In the genomic region with DNA sequence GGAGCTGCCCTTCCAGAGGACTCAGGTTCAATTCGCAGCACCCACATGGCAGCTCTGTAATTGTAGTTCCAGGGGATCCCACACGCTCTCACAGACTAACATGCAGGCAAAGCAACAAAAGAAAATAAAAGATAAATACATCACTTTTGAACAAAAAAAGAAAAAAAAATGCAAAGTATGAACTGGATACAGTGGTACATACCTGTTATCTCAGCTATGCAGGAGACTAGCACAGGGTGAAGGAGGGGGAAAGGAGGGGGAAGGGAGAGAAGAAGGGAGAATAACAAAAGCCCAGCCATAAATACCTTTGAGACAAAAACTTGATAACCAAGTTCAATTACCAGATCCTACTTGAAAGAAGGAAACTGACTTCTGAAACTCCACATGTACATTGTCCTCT, we compare ENCODE assay signal across 26 mouse cellular contexts. TPM values are rescaled to one million over a fixed set of nuclear protein-coding genes. Genes with fewer than 3 reads are reported as not detected.
DNase-seq lines count a peak whose midpoint lies in the region; ATAC-seq lines count a peak whose summit lies in the region.
"Had no signal": no experiment of that assay in that cellular context is flagged by ENCODE, and none has a peak within 500 bp of the region (broad histone marks: within the 10 kb centered on the region; RNA-seq: fewer than 3 reads in every experiment).

No protein-coding gene starts in this region.

- no peak overlapping the region for H3K4me3 ChIP-seq in intestine, embryonic 16.5 days (ENCODE audit: low read length)
- H3K4me3 ChIP-seq: embryonic facial prominence, embryonic 13.5 days; embryonic facial prominence, embryonic 15.5 days; erythroblast, embryonic 14.5 days; forebrain, embryonic 10.5 days; forebrain, embryonic 12.5 days had no signal

- no peak overlapping the region for H3K27ac ChIP-seq in intestine, embryonic 16.5 days (ENCODE audit: low read length)
- H3K27ac ChIP-seq: embryonic facial prominence, embryonic 13.5 days; embryonic facial prominence, embryonic 15.5 days; forebrain, embryonic 10.5 days; forebrain, embryonic 12.5 days had no signal

- 0 out of 2 replicates have a peak, but pooled peaks cover 2% of the 10 kb centered on the region for H3K36me3 ChIP-seq in intestine, embryonic 16.5 days (ENCODE audit: control insufficient read depth, insufficient read depth, low read length)
- H3K36me3 ChIP-seq: embryonic facial prominence, embryonic 15.5 days; forebrain, embryonic 10.5 days; forebrain, embryonic 12.5 days had no signal

- peak; percentile 22 for DNase-seq in heart, adult 11 months
- DNase-seq in heart, adult 18-20 months: no peak
- DNase-seq in layer of hippocampus, adult 8-10 months (ENCODE audit: low spot score in 2 of 2): no peak
- DNase-seq in gastrocnemius, postnatal 25 days: no peak
- DNase-seq: adrenal gland, adult 2 months; adrenal gland, postnatal 10 days; adrenal gland, postnatal 25 days; B cell, adult 2 months; cerebellum, adult 11 months; cerebellum, adult 18-20 months; cerebellum, adult 8-10 months; cerebellum, adult 9-11 months; cerebellum, postnatal 14 days; cerebellum, postnatal 36 days; embryo, embryonic 11 days had no signal

- no peaks in the 10 kb centered on the region for H3K27me3 ChIP-seq in intestine, embryonic 16.5 days (replicated peaks; ENCODE audit: control insufficient read depth, insufficient read depth, low read length)
- H3K27me3 ChIP-seq: CH12.LX; embryonic facial prominence, embryonic 13.5 days; embryonic facial prominence, embryonic 15.5 days; forebrain, embryonic 12.5 days had no signal

- no peaks in the 10 kb centered on the region for H3K9me3 ChIP-seq in intestine, embryonic 16.5 days (ENCODE audit: control insufficient read depth, low read length)
- H3K9me3 ChIP-seq: embryonic facial prominence, embryonic 13.5 days; embryonic facial prominence, embryonic 15.5 days; forebrain, embryonic 10.5 days; forebrain, embryonic 12.5 days; G1E had no signal

- no peak overlapping the region for H3K9ac ChIP-seq in intestine, embryonic 16.5 days (ENCODE audit: low read depth, low read length)
- H3K9ac ChIP-seq: embryonic facial prominence, embryonic 13.5 days; embryonic facial prominence, embryonic 15.5 days; forebrain, embryonic 12.5 days had no signal

- H3K4me2 ChIP-seq in intestine, embryonic 16.5 days (ENCODE audit: low read depth, low read length): no peak overlapping the region
- H3K4me2 ChIP-seq: embryonic facial prominence, embryonic 13.5 days; embryonic facial prominence, embryonic 15.5 days; forebrain, embryonic 12.5 days had no signal

- WGBS in intestine, embryonic 16.5 days: 86% methylated on average over 2 of the region's 2 CpGs

- H3K4me1 ChIP-seq in intestine, embryonic 16.5 days (ENCODE audit: control insufficient read depth, insufficient read depth, low read length): no peaks in the 10 kb centered on the region
- H3K4me1 ChIP-seq: embryonic facial prominence, embryonic 13.5 days; forebrain, embryonic 10.5 days; forebrain, embryonic 12.5 days had no signal

- peak; percentile 53; the same call in 1 of the 2 replicates for ATAC-seq in intestine, embryonic 16.5 days
- ATAC-seq: CD4-positive, CD25-positive, alpha-beta regulatory T cell, adult 4 months; forebrain, embryonic 14.5 days; forebrain, embryonic 16.5 days had no signal

RNA-seq across cellular contexts. Expression of gene Hic1, which starts 44.9 kb away (rescaled TPM):
- total RNA-seq in heart, adult 18-20 months (2021): 10 to 100 TPM in 1 of 2 experiments, 1 to 10 TPM in 1; 6.6 to 11.5 TPM
- 7.1 and 8.6 TPM in 2 replicates for polyA plus RNA-seq in intestine, embryonic 16.5 days (2015; fragmentation: Nextera tagmentation; extraction: Ambion mirVana)
- 1 to 10 TPM; 2.9 to 4.9 (median 3.9) TPM for total RNA-seq in layer of hippocampus, adult 8-10 months (2022)
- 1 to 10 TPM; 5.7 to 5.9 TPM for total RNA-seq in gastrocnemius, postnatal 25 days (2021)

RNA-seq across cellular contexts. Expression of gene Ovca2, which starts 54.2 kb away (rescaled TPM):
- total RNA-seq in heart, adult 18-20 months (2021): 1 to 10 TPM; 5.5 to 7.0 TPM
- 18.7 and 23.9 TPM in 2 replicates for polyA plus RNA-seq in intestine, embryonic 16.5 days (2015; fragmentation: Nextera tagmentation; extraction: Ambion mirVana)
- total RNA-seq in layer of hippocampus, adult 8-10 months (2022): 10 to 100 TPM; 15.6 to 23.4 (median 19.8) TPM
- total RNA-seq in gastrocnemius, postnatal 25 days (2021): 1 to 10 TPM; 2.8 to 3.3 TPM
